Mouse (Mus musculus) heart, embryonic 16.5 days (tissue): ENCODE results near the gene Gm20388. TPM values are rescaled to one million over a fixed set of nuclear protein-coding genes. Genes with fewer than 3 reads are reported as not detected.
A peak's percentile ranks its signal among the peaks of the same experiment; 100 is the strongest.

Experiments used
- ATAC-seq: fragments of 200-750 bp; cut with Nextera tagmentation; replicated peaks from 2 replicates; pipeline ENCODE4 v1.8.0; 2017; ENCODE audit warnings: moderate number of reproducible peaks; ENCODE audit not compliant: insufficient read depth, low FRiP score; ENCODE audit errors: extremely low read depth
- H3K27ac ChIP-seq: fragments of 300-500 bp; sonication (generic); 2 replicates; pipeline ENCODE4 v1.5.1; 2014; ENCODE audit warnings: mild to moderate bottlenecking, low read length, control low read depth, moderate library complexity
- H3K27me3 ChIP-seq: fragments of 300-500 bp; sonication (generic); 2 replicates; pipeline ENCODE4 v1.6.1; 2014; ENCODE audit warnings: low read length, mixed read lengths; ENCODE audit not compliant: control insufficient read depth, insufficient read depth
- H3K36me3 ChIP-seq: fragments of 300-500 bp; sonication (generic); 2 replicates; pipeline ENCODE4 v1.6.1; 2014; ENCODE audit not compliant: control insufficient read depth, insufficient read depth
- H3K4me1 ChIP-seq: fragments of 300-500 bp; sonication (generic); 2 replicates; pipeline ENCODE4 v1.6.1; 2014; ENCODE audit warnings: low read length, mixed read lengths; ENCODE audit not compliant: control insufficient read depth, insufficient read depth
- H3K4me2 ChIP-seq: fragments of 300-500 bp; sonication (generic); 2 replicates; pipeline ENCODE4 v1.6.1; 2014; ENCODE audit warnings: low read depth, mild to moderate bottlenecking, control low read depth, low read length
- H3K4me3 ChIP-seq: fragments of 300-500 bp; sonication (generic); 2 replicates; pipeline ENCODE4 v1.5.1; 2014; ENCODE audit warnings: mild to moderate bottlenecking, control low read depth, low read length
- H3K9ac ChIP-seq: fragments of 300-500 bp; sonication (generic); 2 replicates; pipeline ENCODE4 v1.6.1; 2014; ENCODE audit warnings: low read length, control low read depth
- H3K9me3 ChIP-seq: fragments of 300-500 bp; sonication (generic); replicated peaks from 2 replicates; pipeline ENCODE4 v1.6.1; 2016; ENCODE audit warnings: low read length; ENCODE audit not compliant: control insufficient read depth
- WGBS: fragments of 180-500 bp; shearing (Covaris S2); extraction: QIAGEN DNeasy Blood & Tissue Kit; methylation state at CpG from one replicate; pipeline ENCODE4 v1.1.7; 2014; 5-methylcytosine and 5-hydroxymethylcytosine counted together
- polyA plus RNA-seq: library from polyadenylated mRNA; unstranded; fragments of >200 nt; fragmentation: Nextera tagmentation; extraction: Ambion mirVana; gene quantifications from 2 replicates; pipeline ENCODE4 v1.2.1, GENCODE M21; 2015

The Gm20388 gene
- polyA plus RNA-seq, 1 experiment from 2014 or later: 4.5 TPM

DNA sequence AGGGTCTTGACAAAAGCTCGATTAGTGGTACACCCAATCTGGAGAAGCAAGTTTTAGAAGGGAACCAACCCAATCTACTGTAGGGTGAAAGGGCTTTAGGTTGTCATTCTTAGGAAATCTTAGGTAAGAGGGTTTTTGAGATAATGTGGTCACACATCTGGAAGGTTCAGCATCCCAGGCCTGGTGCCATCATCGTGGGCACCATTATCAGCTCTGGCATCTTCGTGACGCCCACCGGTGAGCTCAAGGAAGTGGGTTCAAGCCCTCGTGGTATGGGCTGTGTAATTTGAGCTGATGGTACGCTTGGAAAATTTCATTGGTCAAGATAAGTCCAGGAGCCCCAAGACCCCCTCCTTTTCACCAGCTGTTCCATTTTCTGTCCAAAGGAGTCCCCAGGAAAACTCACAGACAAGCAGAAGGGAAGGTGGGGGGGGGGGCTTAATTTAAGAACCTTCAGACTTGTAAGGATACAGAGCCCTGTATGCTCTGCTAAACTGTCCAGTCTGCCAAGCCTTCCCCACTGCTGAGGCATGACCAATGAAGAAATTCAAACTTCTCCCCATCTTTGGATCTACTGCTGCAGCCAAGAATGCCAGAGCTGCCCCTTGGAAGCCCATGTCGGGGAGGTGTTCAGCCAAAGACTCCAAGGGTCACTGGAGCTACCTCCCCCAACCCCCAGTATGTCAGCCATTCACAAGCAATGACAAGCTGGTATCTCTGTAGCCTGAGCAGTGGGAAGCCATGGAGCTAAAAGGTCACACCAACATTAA is 1997.9 kb downstream of the Gm20388 start:
- Histone ChIP-seq H3K4me1 (peaks cover 27% of the 10 kb centered on the region), H3K9me3 (no peaks in the 10 kb centered on the region), H3K36me3 (no peaks in the 10 kb centered on the region), H3K27ac (no peak overlapping the region), H3K4me2 (peak overlapping the region; percentile 100), H3K27me3 (no peaks in the 10 kb centered on the region; the same call in 1 of the 2 replicates), H3K4me3 (peak overlapping the region; percentile 74), H3K9ac (peak overlapping the region; percentile 58; the same call in 1 of the 2 replicates)
- ATAC-seq: no peak
- 38% methylated on average over 8 of the region's 8 CpGs for WGBS

DNA sequence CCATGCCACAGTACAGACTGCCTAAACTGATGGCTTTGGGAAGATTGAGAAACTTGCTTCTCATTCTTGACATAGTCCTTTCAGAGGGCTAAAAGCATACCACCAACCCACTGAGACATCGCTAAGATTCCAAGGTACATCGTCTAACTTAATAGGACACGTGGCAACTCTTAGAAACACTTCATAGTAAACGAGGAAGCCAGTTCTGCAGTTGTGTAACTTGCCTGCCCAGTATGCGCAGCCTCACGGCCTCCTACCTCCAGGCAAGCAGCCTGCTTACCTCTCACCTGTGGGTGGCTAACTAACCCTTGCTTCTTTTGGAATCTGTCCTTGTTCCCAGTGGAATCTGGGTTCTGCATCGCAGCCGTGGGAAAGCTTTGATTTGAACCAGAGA is 1998.5 kb downstream of the Gm20388 start:
- H3K4me2 ChIP-seq: no peak overlapping the region
- no peak overlapping the region for H3K9ac ChIP-seq
- H3K9me3 ChIP-seq: no peaks in the 10 kb centered on the region
- H3K27me3 ChIP-seq: no peaks in the 10 kb centered on the region; the same call in 1 of the 2 replicates
- peaks cover 27% of the 10 kb centered on the region for H3K4me1 ChIP-seq
- no peak for ATAC-seq
- H3K27ac ChIP-seq: no peak overlapping the region
- no peaks in the 10 kb centered on the region for H3K36me3 ChIP-seq
- no peak overlapping the region for H3K4me3 ChIP-seq
- WGBS: 46% methylated on average over 8 of the region's 8 CpGs

DNA sequence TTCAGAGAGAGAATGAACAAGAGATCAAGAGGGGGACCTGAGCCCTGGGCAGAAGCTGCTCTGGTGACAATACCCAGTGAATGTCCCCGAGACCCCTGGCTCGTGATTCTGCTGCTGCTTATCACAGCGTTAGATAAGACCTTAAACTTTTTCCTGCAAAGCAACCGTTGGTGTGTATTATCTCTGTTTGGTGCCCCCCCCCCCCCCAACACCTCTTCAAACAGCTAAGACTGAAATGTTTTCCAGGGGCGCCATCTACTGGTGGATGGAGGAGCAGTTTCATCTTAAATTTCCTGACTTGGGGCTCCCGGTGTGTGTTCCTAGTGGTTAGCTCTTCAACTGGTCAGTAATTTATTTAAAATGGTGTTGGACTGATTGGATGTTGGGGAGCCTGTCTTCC is 1999.0 kb downstream of the Gm20388 start:
- Histone ChIP-seq H3K4me1 (peaks cover 27% of the 10 kb centered on the region), H3K27me3 (no peaks in the 10 kb centered on the region; the same call in 1 of the 2 replicates), H3K4me2 (no peak overlapping the region), H3K9me3 (no peaks in the 10 kb centered on the region), H3K27ac (no peak overlapping the region), H3K9ac (no peak overlapping the region), H3K36me3 (no peaks in the 10 kb centered on the region), H3K4me3 (no peak overlapping the region)
- WGBS: under 1% methylated on average over 6 of the region's 6 CpGs
- no peak for ATAC-seq

DNA sequence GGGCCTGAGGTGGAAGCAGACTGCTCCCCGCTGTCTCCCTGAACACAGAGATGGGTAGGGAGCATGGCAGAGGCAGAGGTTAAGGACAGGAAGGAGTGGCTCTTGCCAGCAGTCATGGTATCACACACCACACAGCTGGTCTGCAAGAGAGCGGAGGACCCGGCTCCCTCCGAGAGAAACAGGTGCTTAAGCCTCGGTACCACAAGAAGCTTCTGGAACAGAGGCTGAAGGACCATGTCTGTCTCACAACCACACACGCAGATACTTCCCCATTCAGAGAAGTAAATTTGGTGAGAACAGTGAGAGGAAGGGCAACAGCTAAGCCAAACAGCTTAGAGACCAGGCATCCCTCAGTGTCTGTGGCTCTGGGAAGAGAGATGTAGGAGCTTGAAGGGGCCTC is 2000.8 kb downstream of the Gm20388 start:
- H3K36me3 ChIP-seq: no peaks in the 10 kb centered on the region
- no peak for ATAC-seq
- 80% methylated on average over 6 of the region's 6 CpGs for WGBS
- peaks cover 13% of the 10 kb centered on the region for H3K4me1 ChIP-seq
- no peak overlapping the region; the same call in 1 of the 2 replicates for H3K9ac ChIP-seq
- no peak overlapping the region for H3K4me3 ChIP-seq
- no peaks in the 10 kb centered on the region; the same call in 1 of the 2 replicates for H3K27me3 ChIP-seq
- no peaks in the 10 kb centered on the region for H3K9me3 ChIP-seq
- H3K27ac ChIP-seq: no peak overlapping the region
- H3K4me2 ChIP-seq: no peak overlapping the region

DNA sequence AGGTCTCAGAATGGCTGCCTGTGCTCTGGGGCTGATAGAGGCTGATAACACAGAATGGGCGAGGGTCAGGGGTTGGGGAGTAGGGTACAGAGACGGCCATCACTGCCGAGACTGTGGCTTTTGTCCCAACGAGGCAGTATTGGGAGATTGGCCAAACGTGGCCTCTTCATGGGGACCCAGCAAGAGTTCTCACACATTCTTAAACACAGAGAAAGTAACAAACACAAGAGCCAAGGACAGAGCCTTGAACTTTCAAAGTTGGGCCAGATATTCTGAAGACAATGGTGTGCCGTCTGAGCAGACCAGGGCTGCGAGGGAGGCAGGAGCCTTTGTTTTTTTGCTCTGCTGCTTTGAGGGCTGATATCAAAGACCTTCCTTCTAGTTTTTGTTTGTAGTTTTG is 2001.3 kb downstream of the Gm20388 start:
- no peaks in the 10 kb centered on the region for H3K9me3 ChIP-seq
- no peaks in the 10 kb centered on the region; the same call in 1 of the 2 replicates for H3K27me3 ChIP-seq
- no peak overlapping the region for H3K4me2 ChIP-seq
- no peaks in the 10 kb centered on the region for H3K36me3 ChIP-seq
- H3K4me3 ChIP-seq: no peak overlapping the region
- no peak overlapping the region for H3K9ac ChIP-seq
- H3K27ac ChIP-seq: no peak overlapping the region
- 65% methylated on average over 7 of the region's 7 CpGs for WGBS
- H3K4me1 ChIP-seq: peaks cover 8% of the 10 kb centered on the region
- no peak for ATAC-seq

DNA sequence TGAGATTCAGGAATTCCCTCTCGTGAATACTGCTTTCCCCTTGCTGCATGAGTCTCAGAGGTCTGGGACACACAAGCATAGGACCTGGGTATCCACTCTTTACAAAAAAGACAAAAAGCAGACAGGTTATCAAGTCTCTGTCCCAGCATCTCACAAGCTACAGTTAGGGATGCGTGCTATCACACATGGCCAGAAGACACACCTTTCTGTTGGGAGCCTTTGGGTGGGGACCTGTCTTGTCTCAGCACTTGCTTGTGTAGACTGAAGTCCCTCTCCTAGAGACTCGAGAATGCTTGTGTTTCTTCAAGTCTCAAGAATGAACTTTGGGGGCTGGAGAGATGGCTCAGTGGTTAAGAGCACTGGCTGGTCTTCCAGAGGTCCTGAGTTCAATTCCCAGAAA is 2002.2 kb downstream of the Gm20388 start:
- H3K4me2 ChIP-seq: no peak overlapping the region
- no peak overlapping the region for H3K4me3 ChIP-seq
- no peak overlapping the region for H3K27ac ChIP-seq
- H3K4me1 ChIP-seq: peaks cover 7% of the 10 kb centered on the region
- WGBS: 62% methylated on average over 3 of the region's 3 CpGs
- no peak overlapping the region for H3K9ac ChIP-seq
- no peaks in the 10 kb centered on the region; the same call in 1 of the 2 replicates for H3K27me3 ChIP-seq
- H3K36me3 ChIP-seq: no peaks in the 10 kb centered on the region
- no peaks in the 10 kb centered on the region for H3K9me3 ChIP-seq
- no peak for ATAC-seq

DNA sequence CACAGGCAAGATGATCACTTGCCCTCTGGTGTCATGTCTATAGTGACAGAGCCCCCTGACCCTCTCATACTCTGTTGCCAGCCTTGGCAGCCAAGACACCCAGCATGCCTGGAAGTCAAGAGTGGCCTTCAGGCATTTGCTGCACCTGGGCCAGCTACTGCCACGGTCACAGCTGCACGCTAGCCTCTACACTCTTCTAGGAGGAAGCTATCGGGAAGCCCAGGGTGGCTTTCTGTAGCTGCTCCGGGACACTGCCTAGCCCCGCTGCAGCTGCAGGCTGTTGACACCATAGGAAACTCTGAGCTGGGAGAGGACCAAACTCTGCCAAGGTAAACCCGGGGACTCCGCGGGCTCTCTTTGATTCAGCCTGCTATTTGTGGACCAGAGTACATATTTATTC is 2002.7 kb downstream of the Gm20388 start:
- ATAC-seq: no peak
- no peak overlapping the region for H3K4me3 ChIP-seq
- no peak overlapping the region for H3K27ac ChIP-seq
- H3K4me1 ChIP-seq: peaks cover 3% of the 10 kb centered on the region; the same call in 1 of the 2 replicates
- no peak overlapping the region for H3K4me2 ChIP-seq
- H3K27me3 ChIP-seq: no peaks in the 10 kb centered on the region; the same call in 1 of the 2 replicates
- no peaks in the 10 kb centered on the region for H3K36me3 ChIP-seq
- no peaks in the 10 kb centered on the region for H3K9me3 ChIP-seq
- no peak overlapping the region for H3K9ac ChIP-seq
- 75% methylated on average over 8 of the region's 8 CpGs for WGBS

DNA sequence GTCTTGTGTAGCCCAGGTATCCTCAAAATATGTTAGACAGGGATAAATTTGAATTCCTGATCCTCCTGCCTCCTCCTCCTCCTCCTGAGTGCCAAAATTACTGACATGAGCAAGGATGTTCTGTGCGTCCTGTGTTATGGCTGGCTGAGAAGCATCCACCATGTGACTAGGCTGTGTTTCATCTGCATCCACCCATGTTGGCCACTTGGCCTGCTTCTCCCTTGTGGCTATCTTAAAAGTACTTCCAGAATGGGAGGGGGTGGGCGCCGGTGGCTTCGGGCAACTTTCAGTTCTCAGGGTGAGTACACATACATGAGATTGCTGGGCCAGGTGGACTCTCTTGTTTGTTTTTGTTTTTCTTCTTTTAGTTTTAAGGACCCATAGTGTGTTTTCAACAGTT is 2008.5 kb downstream of the Gm20388 start:
- Histone ChIP-seq H3K9me3 (no peaks in the 10 kb centered on the region), H3K27me3 (no peaks in the 10 kb centered on the region), H3K4me1 (no peaks in the 10 kb centered on the region; the same call in 1 of the 2 replicates), H3K9ac (no peak overlapping the region), H3K4me3 (no peak overlapping the region), H3K4me2 (no peak overlapping the region), H3K27ac (no peak overlapping the region), H3K36me3 (no peaks in the 10 kb centered on the region)
- no peak for ATAC-seq
- 62% methylated on average over 4 of the region's 4 CpGs for WGBS

DNA sequence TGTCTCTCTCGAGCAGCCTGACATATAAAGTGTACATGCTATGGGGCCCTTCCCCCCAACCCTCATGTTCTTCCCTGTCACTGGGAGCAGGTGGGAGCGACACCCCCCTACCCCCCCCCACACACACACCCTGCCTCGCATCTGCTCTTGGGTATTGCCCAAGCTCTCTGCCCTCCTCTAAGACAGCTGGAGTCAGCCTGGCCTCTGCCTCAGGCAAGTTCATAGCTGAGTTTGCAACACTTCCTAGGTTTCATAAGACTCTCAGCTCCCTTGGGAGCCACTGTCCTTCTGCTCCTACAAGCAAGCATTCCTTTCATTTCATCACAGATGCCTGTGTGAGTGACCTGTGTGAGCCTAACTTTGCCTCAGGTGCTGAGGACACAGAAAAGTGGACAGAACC is 2009.1 kb downstream of the Gm20388 start:
- Histone ChIP-seq H3K4me3 (no peak overlapping the region), H3K4me2 (no peak overlapping the region), H3K27me3 (no peaks in the 10 kb centered on the region), H3K36me3 (no peaks in the 10 kb centered on the region), H3K27ac (no peak overlapping the region), H3K4me1 (no peaks in the 10 kb centered on the region; the same call in 1 of the 2 replicates), H3K9me3 (no peaks in the 10 kb centered on the region), H3K9ac (no peak overlapping the region)
- 54% methylated on average over 3 of the region's 3 CpGs for WGBS
- no peak for ATAC-seq
